Mouse (Mus musculus) liver, embryonic 15.5 days (tissue): ENCODE results near the gene Mcpt4. TPM values are rescaled to one million over a fixed set of nuclear protein-coding genes. Genes with fewer than 3 reads are reported as not detected.
"Not testable (repeated sequence)": the region's sequence is repeated elsewhere in the genome, so short reads cannot be mapped to it uniquely, and the experiment has no call there.

Source experiments
- ATAC-seq: fragments of 200-750 bp; cut with Nextera tagmentation; 2 replicates; pipeline ENCODE4 v1.8.0; 2017; ENCODE audit warnings: moderate number of reproducible peaks, mild to moderate bottlenecking, moderate library complexity; ENCODE audit not compliant: insufficient read depth
- H3K27ac ChIP-seq: fragments of 300-500 bp; sonication (generic); replicated peaks from 2 replicates; pipeline ENCODE4 v1.5.1; 2015; ENCODE audit warnings: mild to moderate bottlenecking, inconsistent platforms
- H3K27me3 ChIP-seq: fragments of 300-500 bp; sonication (generic); 2 replicates; pipeline ENCODE4 v1.6.1; 2015; ENCODE audit warnings: mild to moderate bottlenecking, inconsistent platforms
- H3K36me3 ChIP-seq: fragments of 300-500 bp; sonication (generic); replicated peaks from 2 replicates; pipeline ENCODE4 v1.6.1; 2015; ENCODE audit warnings: moderate library complexity, mild to moderate bottlenecking, inconsistent platforms
- H3K4me1 ChIP-seq: fragments of 300-500 bp; sonication (generic); replicated peaks from 2 replicates; pipeline ENCODE4 v1.6.1; 2015; ENCODE audit warnings: inconsistent platforms
- H3K4me2 ChIP-seq: fragments of 300-500 bp; sonication (generic); 2 replicates; pipeline ENCODE4 v1.6.1; 2015; ENCODE audit warnings: moderate library complexity, mild to moderate bottlenecking, inconsistent platforms
- H3K4me3 ChIP-seq: fragments of 300-500 bp; sonication (generic); replicated peaks from 2 replicates; pipeline ENCODE4 v1.5.1; 2015; ENCODE audit warnings: mild to moderate bottlenecking, inconsistent platforms
- H3K9ac ChIP-seq: fragments of 300-500 bp; sonication (generic); 2 replicates; pipeline ENCODE4 v1.6.1; 2015; ENCODE audit warnings: moderate library complexity, mild to moderate bottlenecking, inconsistent platforms
- H3K9me3 ChIP-seq: fragments of 300-500 bp; sonication (generic); replicated peaks from 2 replicates; pipeline ENCODE4 v1.6.1; 2016; ENCODE audit warnings: inconsistent platforms
- WGBS: fragments of 180-500 bp; shearing (Covaris S2); methylation state at CpG from one replicate; pipeline ENCODE4 v1.1.7; 2015; ENCODE audit warnings: mixed read lengths; ENCODE audit not compliant: insufficient replicate concordance; 5-methylcytosine and 5-hydroxymethylcytosine counted together
- microRNA-seq: library from miRNA; unstranded; fragments of <30 nt; microRNA quantifications from one replicate; pipeline ENCODE4, GENCODE M21; 2016
- polyA plus RNA-seq: library from polyadenylated mRNA; unstranded; fragments of >200 nt; fragmentation: Nextera tagmentation; extraction: Ambion mirVana; gene quantifications from 2 replicates; pipeline ENCODE4 v1.2.1, GENCODE M21; 2015

Mcpt4 gene
- polyA plus RNA-seq, 1 experiment from 2014 or later: not detected

DNA sequence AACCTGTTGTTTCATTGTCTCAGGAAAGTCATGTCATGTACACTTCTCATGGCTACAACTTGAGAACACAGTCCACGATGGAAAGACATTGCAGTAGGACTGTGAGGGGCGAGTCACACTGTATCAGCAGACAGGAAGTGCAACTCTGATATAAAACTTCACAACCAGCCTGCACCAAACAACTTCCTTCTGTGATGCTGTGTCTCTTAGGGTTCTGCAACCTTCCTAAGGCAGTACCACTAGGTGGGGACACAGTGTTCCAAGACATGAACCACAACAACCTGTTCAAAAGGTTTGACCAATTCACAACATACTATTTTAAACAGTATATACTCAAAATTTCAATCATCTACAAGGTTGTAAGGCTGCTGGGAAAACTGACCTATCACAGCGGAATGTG is 6.7 kb downstream of the Mcpt4 start:
- Histone ChIP-seq H3K9me3 (no peaks in the 10 kb centered on the region), H3K9ac (no peak overlapping the region), H3K27ac (no peak overlapping the region), H3K4me2 (no peak overlapping the region), H3K4me3 (no peak overlapping the region), H3K27me3 (no peaks in the 10 kb centered on the region; the same call in 1 of the 2 replicates), H3K4me1 (peaks cover 5% of the 10 kb centered on the region), H3K36me3 (no peaks in the 10 kb centered on the region)
- WGBS: 45% methylated on average over 3 of the region's 3 CpGs
- ATAC-seq: no peak

DNA sequence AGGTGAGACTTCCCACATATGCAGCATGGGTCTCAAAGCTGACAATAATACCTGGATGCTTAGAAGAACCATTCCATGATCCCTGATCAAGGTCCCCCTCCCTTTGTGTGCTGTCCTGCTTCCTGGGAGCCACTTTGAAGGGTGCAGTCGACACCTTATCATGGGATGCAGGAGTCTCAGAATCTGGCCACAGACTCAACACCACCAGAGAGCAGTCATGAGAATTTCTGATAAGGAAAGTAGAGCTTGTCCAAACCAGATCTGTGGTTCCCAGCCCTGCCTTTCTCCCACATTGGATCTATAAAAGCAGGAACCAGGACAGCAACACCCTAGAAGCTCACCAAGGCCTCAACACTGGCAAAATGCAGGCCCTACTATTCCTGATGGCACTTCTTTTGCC is 20.3 kb downstream of the Mcpt4 start, which contains the start of gene Mcpt2:
Gene Mcpt2, plus strand, starts transcription at position 250 of the 400 bp plus-strand sequence.
- not testable (repeated sequence) for H3K4me3 ChIP-seq

DNA sequence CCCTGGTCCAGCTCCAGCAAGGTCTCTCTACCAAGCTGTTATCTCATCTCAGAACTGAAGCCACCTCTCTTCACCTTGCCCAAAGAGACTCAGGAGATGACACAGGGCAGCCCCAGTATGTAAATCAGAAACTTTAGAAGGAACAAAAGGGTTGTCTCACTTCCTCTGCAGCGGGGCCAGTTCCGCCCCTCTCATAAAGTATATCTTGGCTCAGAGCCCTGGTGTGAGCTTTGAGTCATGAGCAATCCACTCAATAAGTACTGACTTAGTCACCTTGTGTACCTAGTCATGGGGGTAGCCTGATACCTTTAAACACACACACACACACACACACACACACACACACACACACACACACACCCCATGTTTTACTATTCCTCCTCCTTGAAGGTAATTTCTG is 27.7 kb downstream of the Mcpt4 start:
- Histone ChIP-seq H3K36me3 (no peaks in the 10 kb centered on the region), H3K4me1 (no peaks in the 10 kb centered on the region), H3K27ac (no peak overlapping the region), H3K4me2 (no peak overlapping the region), H3K9me3 (no peaks in the 10 kb centered on the region), H3K4me3 (no peak overlapping the region), H3K27me3 (no peaks in the 10 kb centered on the region; the same call in 1 of the 2 replicates), H3K9ac (no peak overlapping the region)
- WGBS: 50% methylated on average over 2 of the region's 2 CpGs
- ATAC-seq: no peak

More for the DNA sequence above, 20.3 kb downstream of the Mcpt4 start, which contains the start of gene Mcpt2:
- H3K4me1 ChIP-seq, H3K4me2 ChIP-seq, ATAC-seq, H3K9me3 ChIP-seq, H3K36me3 ChIP-seq, H3K27ac ChIP-seq, H3K9ac ChIP-seq, H3K27me3 ChIP-seq: not testable (repeated sequence)
- 22% methylated on average over 1 of the region's 1 CpGs for WGBS

DNA sequence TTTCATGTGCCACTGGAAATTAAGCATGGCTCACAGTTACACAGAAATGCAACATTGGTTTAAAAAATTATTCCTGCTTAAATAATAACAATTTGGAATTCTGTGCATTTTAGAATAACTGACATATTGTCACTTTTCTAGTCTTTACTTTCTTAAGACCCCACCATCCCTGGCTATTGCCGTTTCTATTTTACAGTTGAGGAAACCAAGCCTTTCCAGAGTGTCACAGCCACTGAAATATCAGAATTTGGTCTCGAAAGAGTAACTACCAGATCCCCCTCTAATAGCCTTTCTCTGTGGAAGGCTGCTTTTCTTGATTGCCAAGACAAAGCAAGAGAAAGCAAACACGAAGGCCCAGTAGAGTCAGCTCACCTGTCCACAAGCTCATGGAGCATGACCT is 31.7 kb downstream of the Mcpt4 start, which contains the start of gene Mcpt9:
Gene Mcpt9, minus strand, starts transcription at position 101 of the 400 bp plus-strand sequence.
- H3K9ac ChIP-seq, H3K9me3 ChIP-seq, H3K4me2 ChIP-seq, H3K4me1 ChIP-seq, H3K4me3 ChIP-seq, H3K27me3 ChIP-seq, ATAC-seq, H3K36me3 ChIP-seq, H3K27ac ChIP-seq: not testable (repeated sequence)
- 43% methylated on average over 3 of the region's 3 CpGs for WGBS

DNA sequence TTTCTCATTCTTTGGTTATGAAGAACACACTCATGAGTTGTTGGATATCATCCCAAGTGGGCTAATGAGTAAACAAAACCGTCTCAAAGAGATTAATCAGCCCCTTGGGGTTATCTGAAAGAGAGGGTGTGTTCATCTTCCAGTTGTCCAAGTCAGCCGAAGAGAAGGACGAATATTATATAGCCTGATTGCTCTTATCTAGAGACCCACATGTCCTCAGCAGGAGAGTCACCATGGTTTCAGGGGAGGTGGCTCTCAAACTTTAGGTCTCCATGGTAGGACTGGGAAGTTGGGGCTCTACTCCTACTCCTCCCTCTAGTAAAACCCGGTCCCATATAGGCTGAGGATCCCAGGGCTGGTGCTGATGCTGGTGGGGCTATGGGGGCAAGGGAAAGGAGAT is 40.8 kb downstream of the Mcpt4 start:
- not testable (repeated sequence) for H3K27me3 ChIP-seq, H3K9me3 ChIP-seq, H3K36me3 ChIP-seq, H3K9ac ChIP-seq, H3K4me3 ChIP-seq
- ATAC-seq: peak; percentile 97
- H3K4me2 ChIP-seq: peak overlapping the region; percentile 48
- H3K4me1 ChIP-seq: peaks cover 22% of the 10 kb centered on the region
- H3K27ac ChIP-seq: peak overlapping the region; percentile 54
- 19% methylated on average over 4 of the region's 4 CpGs for WGBS

DNA sequence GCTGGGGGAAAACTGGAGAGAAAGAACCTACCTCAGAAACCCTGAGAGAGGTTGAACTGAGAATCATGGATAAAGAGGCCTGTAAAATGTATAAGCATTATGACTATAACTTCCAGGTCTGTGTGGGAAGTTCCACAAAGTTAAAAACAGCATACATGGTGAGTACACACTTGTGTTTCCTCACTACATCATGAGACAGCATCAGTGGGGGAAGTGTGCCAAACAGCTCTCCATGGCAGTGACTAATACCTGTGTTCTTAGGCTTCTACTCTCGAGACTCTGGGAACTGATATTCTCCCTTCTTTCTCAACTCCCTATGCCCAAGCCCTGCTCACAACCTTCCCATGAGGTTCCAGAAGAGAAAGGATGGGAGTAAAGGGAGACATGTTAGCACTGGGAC is 42.7 kb downstream of the Mcpt4 start:
- Histone ChIP-seq H3K27me3 (peaks cover 3% of the 10 kb centered on the region; the same call in 1 of the 2 replicates), H3K4me2 (no peak overlapping the region), H3K9ac (no peak overlapping the region), H3K4me3 (no peak overlapping the region), H3K27ac (no peak overlapping the region), H3K36me3 (no peaks in the 10 kb centered on the region), H3K4me1 (peaks cover 22% of the 10 kb centered on the region), H3K9me3 (no peaks in the 10 kb centered on the region)
- WGBS: 35% methylated on average over 1 of the region's 1 CpGs
- ATAC-seq: no peak

DNA sequence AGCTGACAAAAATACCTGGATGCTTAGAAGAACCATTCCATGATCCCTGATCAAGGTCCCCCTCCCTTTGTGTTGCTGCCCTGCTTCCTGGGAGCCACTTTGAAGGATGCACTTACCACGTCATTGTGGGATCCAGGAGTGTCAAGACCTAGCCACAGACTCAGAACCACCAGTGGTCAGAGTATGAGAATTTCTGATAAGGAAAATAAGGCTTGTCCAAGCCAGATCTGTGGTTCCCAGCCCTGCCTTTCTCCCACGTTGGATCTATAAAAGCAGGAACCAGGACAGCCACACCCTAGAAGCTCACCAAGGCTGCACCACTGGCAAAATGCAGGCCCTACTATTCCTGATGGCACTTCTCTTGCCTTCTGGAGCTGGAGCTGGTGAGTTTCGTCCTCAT is 44.4 kb downstream of the Mcpt4 start, which contains the start of gene Mcpt1:
Gene Mcpt1, plus strand, starts transcription at position 301 of the 400 bp plus-strand sequence.
- not testable (repeated sequence) for H3K9me3 ChIP-seq, H3K27me3 ChIP-seq, H3K9ac ChIP-seq, H3K4me3 ChIP-seq, ATAC-seq, H3K4me2 ChIP-seq, H3K36me3 ChIP-seq, H3K27ac ChIP-seq
- H3K4me1 ChIP-seq: peaks cover 21% of the 10 kb centered on the region
- 31% methylated on average over 3 of the region's 3 CpGs for WGBS

DNA sequence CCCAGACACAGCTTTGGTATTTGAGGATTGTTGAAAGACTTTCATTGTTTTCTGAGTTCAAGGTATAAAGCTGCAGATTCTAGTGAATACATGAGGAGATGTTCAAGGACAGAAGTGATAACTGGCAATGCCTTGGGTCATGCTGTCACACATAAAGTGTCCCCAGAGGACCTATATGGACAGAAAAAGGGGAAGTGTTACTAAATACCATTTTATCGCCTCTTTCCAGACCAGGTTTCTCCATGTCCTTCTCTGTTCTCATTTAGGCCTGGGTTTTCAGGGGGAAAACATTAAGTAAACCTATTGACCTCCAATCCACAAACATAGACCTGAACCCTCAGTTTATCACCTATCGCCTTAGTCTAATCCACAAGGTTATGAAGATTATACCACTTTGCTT is 48.2 kb downstream of the Mcpt4 start:
- Histone ChIP-seq H3K9ac (no peak overlapping the region), H3K27ac (no peak overlapping the region), H3K36me3 (no peaks in the 10 kb centered on the region), H3K4me2 (no peak overlapping the region), H3K4me3 (no peak overlapping the region), H3K27me3 (peaks cover 6% of the 10 kb centered on the region; the same call in 1 of the 2 replicates), H3K4me1 (no peaks in the 10 kb centered on the region), H3K9me3 (no peaks in the 10 kb centered on the region)
- ATAC-seq: no peak
- WGBS: 61% methylated on average over 2 of the region's 2 CpGs

DNA sequence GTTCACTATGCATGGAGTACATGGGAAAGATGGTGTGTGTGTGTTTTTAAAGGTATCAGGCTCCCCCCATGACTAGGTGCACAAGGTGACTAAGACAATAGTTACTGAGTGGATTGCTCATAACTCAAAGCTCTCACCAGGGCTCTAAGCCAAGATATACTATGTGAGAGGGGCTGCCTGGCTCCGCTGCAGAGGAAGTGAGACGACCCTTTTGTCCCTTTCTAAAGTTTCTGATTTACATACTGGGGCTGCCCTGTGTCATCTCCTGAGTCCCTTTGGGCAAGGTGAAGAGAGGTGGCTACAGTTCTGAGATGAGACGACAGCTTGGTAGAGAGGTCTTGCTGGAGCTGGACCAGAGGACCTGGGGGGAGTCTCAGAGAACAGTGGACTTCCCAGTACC is 49.0 kb downstream of the Mcpt4 start:
- Histone ChIP-seq H3K27me3 (peaks cover 6% of the 10 kb centered on the region; the same call in 1 of the 2 replicates), H3K4me3 (no peak overlapping the region), H3K4me1 (no peaks in the 10 kb centered on the region), H3K9me3 (no peaks in the 10 kb centered on the region), H3K4me2 (no peak overlapping the region), H3K27ac (no peak overlapping the region), H3K9ac (no peak overlapping the region), H3K36me3 (no peaks in the 10 kb centered on the region)
- WGBS: 67% methylated on average over 3 of the region's 3 CpGs
- ATAC-seq: no peak

Small RNA genes lying within 50 kb of the gene (microRNA-seq; reads per million reads assigned to microRNA genes)
- gene Mir6949: not detected

Other genes starting within 250 kb of the Mcpt4 start
- 0.67 and 0.86 TPM in 2 replicates for gene Nfatc4, start 239.2 kb downstream of the Mcpt4 start, polyA plus RNA-seq
- gene Nynrin, start 208.3 kb downstream of the Mcpt4 start, polyA plus RNA-seq: 2.0 and 2.1 TPM in 2 replicates
- 0.20 and 0.31 TPM in 2 replicates for gene Cbln3, start 177.9 kb downstream of the Mcpt4 start, polyA plus RNA-seq
- 8.6 and 10.1 TPM in 2 replicates for gene Khnyn, start 177.4 kb downstream of the Mcpt4 start, polyA plus RNA-seq
- gene Sdr39u1, start 162.0 kb downstream of the Mcpt4 start, polyA plus RNA-seq: 12.8 and 15.5 TPM in 2 replicates
- 0.36 and 0.47 TPM in 2 replicates for gene Cma1, start 117.6 kb downstream of the Mcpt4 start, polyA plus RNA-seq
- gene Cma2, start 111.3 kb downstream of the Mcpt4 start, polyA plus RNA-seq: not detected in 2 replicates
- not detected in 2 replicates for gene Mcpt1, start 44.3 kb downstream of the Mcpt4 start, polyA plus RNA-seq
- not detected in 2 replicates for gene Mcpt9, start 31.8 kb downstream of the Mcpt4 start, polyA plus RNA-seq
- 0.14 and 0.15 TPM in 2 replicates for gene Mcpt2, start 20.3 kb downstream of the Mcpt4 start, polyA plus RNA-seq
- 6.2 and 6.4 TPM in 2 replicates for gene Mcpt8, start 23.0 kb upstream of the Mcpt4 start, polyA plus RNA-seq
- 39.4 and 44.1 TPM in 2 replicates for gene Ctsg, start 40.3 kb upstream of the Mcpt4 start, polyA plus RNA-seq
- not detected in 2 replicates for gene Gzme, start 58.3 kb upstream of the Mcpt4 start, polyA plus RNA-seq
- not detected in 2 replicates for gene Gzmd, start 70.3 kb upstream of the Mcpt4 start, polyA plus RNA-seq
- not detected in 2 replicates for gene Gzmg, start 97.3 kb upstream of the Mcpt4 start, polyA plus RNA-seq
- not detected in 2 replicates for gene Gzmn, start 112.3 kb upstream of the Mcpt4 start, polyA plus RNA-seq
- not detected in 2 replicates for gene Gzmf, start 149.1 kb upstream of the Mcpt4 start, polyA plus RNA-seq
- 0.09 TPM in 1 of 2 replicates, not detected in the other for gene Gzmc, start 172.3 kb upstream of the Mcpt4 start, polyA plus RNA-seq
- gene Gzmb, start 199.9 kb upstream of the Mcpt4 start, polyA plus RNA-seq: 0.39 and 0.44 TPM in 2 replicates